Mouse (Mus musculus) lung, postnatal 10 days (tissue): Measurements from ENCODE around the gene Alppl2.

Experiments used
- DNase-seq: peaks from one replicate; pipeline ENCODE4 v3.0.0; 2021

The Alppl2 gene

GRCm38 (mm10) chr1:87041814-87042438 lies 47.8 kb downstream of the Alppl2 start:
- DNase-seq = peak; percentile 82

DNA sequence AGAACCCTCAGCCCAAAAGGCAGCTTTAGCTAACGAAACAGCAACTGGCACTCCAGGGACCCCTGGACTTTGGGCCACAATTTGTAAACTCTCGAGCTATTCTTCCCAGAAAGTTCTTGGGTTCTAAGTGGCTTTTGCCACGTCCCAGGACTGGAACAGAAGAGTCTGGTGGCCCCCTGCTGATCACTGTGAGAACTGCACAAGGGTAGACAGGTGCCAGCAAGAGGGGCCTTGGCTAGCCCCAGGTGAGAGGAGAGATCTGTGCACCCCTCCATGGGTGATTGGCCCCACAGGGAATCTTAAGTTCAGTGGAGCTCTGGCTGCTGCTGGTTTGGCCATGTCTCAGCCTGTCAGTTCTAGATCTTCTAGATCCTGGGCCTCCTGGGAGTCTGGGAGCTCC lies 48.6 kb downstream of the Alppl2 start:
- peak; percentile 81 for DNase-seq

DNA sequence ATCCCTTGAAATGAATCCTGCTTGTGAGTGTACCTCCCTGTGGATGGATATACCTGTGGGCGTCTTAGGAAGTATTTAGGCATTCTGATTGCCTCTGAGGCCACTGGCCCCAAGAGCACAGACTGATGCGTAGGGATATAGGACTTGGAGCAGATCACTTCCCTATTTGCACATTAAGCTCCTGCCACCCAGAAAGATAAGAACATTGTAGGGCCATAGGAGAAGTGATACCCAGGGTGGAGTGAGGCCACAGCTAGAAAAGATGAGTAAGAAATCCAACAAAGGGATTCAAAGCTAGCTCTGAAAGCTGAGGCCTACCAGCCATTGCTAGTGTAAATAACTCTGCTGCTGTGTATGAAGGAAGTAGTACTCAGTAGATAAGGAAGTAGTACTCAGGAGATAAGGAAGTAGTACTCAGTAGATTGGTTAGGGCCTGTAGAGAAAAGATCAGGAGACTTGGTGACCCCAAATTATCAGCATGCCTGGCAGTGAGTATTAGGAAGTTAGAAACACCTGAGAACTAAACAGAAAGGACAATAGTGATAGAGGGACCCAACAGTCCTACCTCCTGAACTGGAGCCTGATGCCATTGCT lies 51.2 kb downstream of the Alppl2 start:
- DNase-seq = no peak
